Mouse (Mus musculus): Measurements from ENCODE around the gene Adgrl3. TPM values are rescaled to one million over a fixed set of nuclear protein-coding genes. Genes with fewer than 3 reads are reported as not detected.

Adgrl3 gene
- total RNA-seq, 1 experiment from 2014 or later = 1.4 TPM

DNA sequence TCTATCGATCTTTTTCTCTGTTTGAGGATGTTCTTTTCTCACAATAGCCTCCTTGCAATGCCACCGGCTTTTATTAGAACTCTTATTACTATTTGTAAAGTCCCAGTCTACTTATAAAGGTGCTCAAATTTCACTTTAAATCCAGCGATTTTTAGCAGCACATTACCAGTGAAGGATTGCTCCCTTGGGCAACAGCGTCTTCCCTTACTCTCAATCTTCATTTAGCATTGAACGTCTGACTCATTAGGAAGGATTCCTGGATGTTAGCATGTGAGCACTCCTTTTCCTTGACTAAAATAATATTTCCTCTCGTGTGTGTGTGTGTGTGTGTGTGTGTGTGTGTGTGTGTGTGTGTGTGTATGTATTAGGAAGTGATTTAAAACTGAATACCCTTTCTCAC is 578.1 kb downstream of the Adgrl3 start:
- no peak for ATAC-seq (ENCODE audit: extremely low read depth, insufficient number of reproducible peaks, low FRiP score, poor library complexity, severe bottlenecking)

DNA sequence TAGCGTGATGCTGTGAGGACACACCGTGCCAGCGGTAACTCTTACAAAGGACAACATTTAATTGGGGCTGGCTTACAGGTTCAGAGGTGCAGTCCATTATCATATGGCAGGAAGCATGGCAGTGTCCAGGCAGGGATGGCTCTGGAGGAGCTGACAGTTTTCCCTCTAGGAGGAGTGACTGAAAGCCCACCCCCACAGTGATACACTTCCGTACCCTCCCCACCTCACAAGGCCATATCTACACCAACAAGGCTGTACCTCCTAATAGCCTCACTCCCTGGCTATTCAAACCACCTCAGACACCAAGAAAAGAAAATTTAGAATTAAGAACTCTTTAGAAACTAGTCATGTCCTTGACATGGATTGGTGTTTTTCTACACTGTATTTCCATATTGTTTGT is 583.0 kb downstream of the Adgrl3 start:
- no peak for ATAC-seq (ENCODE audit: extremely low read depth, insufficient number of reproducible peaks, low FRiP score, poor library complexity, severe bottlenecking)

DNA sequence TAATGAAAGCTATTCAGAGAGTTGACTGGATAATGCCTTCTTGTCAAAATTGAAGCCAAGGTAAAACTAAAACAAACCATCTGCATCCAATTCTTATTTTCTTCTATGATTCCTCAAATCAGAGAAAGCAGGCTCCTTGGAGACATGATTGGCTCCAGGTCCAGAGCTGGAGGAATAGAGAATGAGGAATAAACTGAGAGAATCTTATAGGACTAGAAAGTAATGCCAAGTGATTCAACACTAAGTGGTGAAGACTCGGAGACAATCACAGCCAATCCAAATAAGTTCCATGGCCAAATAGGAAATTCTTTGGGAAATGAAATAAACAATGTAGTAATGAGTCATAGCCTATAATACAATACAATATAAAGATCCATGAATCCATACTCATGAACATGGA is 585.7 kb downstream of the Adgrl3 start:
- ATAC-seq (ENCODE audit: extremely low read depth, insufficient number of reproducible peaks, low FRiP score, poor library complexity, severe bottlenecking) = no peak

DNA sequence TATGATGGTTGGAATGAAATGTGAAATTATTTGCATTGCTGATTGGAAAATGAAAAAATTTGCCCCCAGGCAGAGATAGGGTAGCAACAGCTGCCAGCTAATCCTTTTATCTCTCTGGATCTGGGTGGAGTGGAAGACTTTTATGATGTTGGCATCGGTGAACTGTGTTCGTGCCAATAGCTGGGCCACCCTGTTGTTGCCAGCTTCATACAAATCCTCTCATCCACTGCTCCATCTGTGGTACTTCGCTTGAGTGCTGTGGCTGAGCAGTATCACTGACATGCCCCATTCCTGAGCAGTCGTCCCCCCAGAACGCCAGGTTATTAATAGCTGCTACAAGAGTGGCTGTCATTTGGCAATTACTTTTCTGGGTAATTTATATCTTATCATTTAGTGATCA is 590.3 kb downstream of the Adgrl3 start:
- no peak for ATAC-seq (ENCODE audit: extremely low read depth, insufficient number of reproducible peaks, low FRiP score, poor library complexity, severe bottlenecking)

DNA sequence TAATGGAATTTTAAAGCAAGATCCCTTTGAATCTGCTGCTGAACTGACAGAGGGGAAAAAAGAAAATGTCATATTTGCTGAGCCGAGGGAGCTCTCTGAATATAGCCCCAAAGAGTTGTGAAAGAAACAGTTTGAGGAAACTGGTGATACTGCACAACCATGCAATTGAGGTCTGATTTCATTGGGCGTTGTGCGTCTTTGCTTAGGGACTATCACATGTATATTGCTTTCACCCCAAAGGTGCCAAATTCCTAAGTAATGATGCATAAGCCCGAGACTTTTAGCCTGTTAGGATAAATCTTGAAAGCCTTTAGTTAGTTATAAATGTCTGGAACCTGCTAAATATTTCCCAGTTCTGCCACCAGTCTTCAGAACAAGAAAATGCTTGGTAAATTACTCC is 594.7 kb downstream of the Adgrl3 start:
- ATAC-seq (ENCODE audit: extremely low read depth, insufficient number of reproducible peaks, low FRiP score, poor library complexity, severe bottlenecking) = no peak

DNA sequence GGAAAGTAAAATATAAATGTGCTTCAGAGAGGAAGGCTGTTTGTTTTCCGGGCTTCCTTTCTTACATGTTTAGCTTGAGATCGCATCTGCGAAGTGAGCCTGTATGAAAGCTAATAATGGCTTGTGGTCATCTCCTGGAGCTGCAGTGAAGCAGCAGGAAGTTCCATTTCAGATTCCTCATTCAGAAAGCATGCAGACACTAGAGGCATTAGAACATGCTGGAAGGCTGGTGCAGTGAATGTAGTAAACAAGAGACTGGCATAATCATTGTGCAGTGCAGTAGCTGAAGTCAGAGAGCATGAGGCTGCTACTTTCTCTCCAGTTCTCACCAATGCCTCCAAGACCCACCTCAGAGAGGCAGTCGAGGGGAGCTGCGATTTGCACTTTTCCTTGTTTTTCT is 601.2 kb downstream of the Adgrl3 start:
- ATAC-seq (ENCODE audit: extremely low read depth, insufficient number of reproducible peaks, low FRiP score, poor library complexity, severe bottlenecking) = no peak

DNA sequence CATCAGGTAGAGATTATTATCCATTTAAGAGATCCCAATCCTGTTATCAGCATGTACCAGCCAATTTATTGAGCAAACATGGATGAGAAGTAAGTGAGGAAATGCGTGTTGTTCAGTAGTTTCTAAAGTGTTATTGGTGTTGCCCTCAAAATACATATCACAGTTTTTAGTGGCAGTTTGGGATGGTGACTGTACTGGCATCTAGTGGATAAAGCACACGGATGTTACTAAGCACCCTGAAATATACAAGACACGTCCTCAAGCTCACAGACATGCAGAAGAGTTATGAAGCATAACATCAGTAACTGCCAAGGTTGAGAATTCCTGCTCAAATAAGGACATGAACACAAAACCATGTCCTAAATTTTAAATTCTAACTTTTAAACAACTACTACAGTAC is 601.8 kb downstream of the Adgrl3 start:
- no peak for ATAC-seq (ENCODE audit: extremely low read depth, insufficient number of reproducible peaks, low FRiP score, poor library complexity, severe bottlenecking)

DNA sequence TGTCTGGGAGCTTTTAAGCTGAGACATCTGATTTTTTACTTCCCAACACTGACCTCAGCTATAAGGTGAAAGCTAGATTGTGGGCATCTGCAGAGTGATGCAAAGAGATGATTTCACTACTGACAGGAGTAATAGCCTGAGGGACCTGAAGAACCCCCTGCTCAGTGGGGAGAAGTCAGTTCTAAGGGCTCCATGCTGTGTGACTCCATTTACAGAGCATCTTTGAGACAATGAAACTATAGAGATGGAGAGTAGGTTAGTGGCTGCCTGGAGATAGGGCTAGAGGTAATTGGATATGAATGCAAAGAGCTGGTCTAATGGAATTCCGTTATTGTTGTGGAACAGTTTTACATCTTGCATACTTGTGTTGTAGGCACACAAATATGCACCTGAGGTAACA is 603.9 kb downstream of the Adgrl3 start:
- ATAC-seq (ENCODE audit: extremely low read depth, insufficient number of reproducible peaks, low FRiP score, poor library complexity, severe bottlenecking) = no peak

DNA sequence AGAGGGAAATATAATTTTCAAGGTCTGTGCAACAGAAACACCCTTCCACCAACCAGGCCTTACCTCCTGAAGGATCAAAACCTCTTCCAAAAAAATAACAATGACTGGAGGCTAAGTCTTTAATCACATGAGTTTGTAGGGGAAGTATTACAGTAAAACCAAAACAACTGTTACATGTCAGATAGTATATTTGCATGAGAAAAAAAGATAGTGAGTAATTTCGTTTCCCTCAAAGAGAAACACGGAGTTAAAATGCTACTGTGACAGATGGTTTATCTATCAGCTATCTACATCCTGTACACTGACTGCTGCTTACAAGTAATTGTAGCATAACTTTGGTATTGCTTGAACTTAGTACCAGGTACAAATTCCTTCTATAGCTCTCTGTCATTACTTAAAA is 616.2 kb downstream of the Adgrl3 start:
- ATAC-seq (ENCODE audit: extremely low read depth, insufficient number of reproducible peaks, low FRiP score, poor library complexity, severe bottlenecking) = no peak

DNA sequence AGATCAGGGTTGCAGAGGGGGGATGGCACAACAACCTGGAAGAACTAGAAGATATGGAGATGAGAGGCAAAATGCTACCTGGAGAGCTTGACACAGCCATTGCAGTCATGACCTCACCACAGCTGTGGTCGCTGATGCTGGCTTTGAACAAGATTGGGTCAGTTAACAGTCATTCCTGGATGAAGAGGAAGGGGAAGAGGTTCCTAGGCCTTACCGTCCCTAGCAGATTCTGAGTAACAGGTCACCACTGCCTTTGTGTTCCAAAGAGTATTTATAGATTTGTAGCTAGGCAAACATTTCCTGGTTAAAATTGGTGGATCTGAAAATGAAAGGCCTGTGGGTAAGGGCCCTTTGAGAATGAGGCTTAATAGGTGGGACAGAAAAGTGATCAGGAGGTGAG is 618.5 kb downstream of the Adgrl3 start:
- ATAC-seq (ENCODE audit: extremely low read depth, insufficient number of reproducible peaks, low FRiP score, poor library complexity, severe bottlenecking) = no peak

DNA sequence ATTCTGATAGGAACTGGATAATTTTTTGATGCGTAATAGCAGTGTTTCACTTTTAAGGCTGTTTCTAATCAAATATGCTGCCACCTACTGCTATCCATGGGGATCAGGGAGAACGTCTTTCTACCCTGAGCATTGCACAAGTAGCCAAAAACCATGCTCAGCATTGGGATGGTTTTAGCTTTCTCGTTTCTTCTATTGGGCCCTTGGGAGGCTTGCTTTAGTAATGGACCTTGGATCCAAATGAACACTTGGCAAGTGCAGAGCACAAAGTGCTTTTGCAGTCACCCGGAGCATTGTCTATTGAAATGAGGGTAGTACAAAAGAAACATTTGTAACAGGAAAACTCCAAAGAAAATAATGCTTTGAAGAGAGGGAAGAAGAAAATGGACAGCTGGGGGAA is 620.2 kb downstream of the Adgrl3 start:
- no peak for ATAC-seq (ENCODE audit: extremely low read depth, insufficient number of reproducible peaks, low FRiP score, poor library complexity, severe bottlenecking)

DNA sequence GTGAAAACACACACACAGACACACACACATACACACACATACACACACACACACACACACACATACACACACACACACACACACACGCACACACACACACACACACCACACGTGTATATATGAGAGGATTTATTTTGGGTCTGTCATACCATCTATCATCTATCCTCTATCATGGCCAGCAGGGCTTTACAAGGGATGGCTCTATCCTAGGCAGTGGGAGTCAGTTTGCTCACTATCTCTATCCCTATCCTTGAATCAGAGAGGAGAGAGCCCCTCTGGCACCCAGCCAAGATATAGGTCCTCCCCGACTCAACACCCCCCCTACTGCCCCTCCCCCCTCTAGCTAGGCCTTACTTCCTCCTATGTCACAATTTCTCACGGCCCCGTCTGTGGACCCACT is 625.6 kb downstream of the Adgrl3 start:
- no peak for ATAC-seq (ENCODE audit: extremely low read depth, insufficient number of reproducible peaks, low FRiP score, poor library complexity, severe bottlenecking)

DNA sequence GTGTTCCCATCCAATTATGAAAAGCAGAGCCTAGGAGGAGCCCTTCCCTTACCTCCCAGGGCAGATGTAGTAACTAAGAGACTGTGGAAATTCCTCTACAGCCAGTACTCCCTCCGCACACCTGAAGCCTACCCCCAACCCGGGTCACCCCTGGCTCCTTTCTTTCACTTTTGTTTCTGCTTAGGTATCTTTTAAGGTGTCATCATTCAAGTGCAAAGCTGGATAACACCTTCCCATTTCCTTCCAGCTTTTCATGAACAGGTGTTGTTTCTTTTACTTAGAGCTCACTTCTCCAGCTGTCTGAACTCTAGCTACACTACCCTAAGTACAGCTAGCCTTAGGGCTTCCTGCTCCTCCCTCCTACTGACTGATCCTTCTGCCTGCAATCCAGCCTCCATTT is 634.0 kb downstream of the Adgrl3 start:
- ATAC-seq (ENCODE audit: extremely low read depth, insufficient number of reproducible peaks, low FRiP score, poor library complexity, severe bottlenecking) = no peak

DNA sequence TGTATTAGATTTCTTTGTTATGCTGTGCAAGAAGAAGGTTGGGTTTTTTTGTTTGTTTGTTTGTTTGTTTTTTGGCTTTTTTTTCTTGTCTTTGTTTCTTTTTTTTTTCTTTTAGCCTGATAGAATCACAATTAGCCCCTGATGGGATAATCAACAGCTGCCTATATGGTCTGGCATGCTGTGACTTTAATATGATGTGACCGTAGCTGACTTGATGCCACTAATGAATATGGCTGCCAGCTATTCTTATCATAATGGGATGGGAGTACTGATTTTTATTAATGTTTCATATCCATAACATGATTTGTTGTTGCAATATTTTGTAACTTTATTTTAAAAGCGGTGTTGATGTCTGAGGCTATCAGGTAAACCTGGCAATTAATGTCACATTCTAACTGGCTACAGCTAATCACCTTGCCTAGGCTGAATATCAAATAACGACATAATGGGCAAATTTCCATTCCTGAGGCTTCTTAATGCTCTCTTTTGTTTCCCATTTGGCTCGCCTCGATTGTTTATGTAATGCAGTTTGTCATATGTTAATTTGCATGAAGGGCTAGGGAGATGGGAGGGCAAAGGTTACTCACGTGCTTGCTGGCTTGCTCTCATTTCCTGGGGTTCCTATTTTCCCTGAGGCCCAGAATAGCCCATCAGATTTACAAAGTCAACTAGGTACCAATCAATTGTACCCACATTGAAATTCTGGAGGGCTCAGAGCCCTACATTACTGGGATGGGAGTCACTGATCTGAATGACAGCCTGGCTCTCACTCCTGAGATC is 641.9 kb downstream of the Adgrl3 start:
- ATAC-seq (ENCODE audit: extremely low read depth, insufficient number of reproducible peaks, low FRiP score, poor library complexity, severe bottlenecking) = no peak

DNA sequence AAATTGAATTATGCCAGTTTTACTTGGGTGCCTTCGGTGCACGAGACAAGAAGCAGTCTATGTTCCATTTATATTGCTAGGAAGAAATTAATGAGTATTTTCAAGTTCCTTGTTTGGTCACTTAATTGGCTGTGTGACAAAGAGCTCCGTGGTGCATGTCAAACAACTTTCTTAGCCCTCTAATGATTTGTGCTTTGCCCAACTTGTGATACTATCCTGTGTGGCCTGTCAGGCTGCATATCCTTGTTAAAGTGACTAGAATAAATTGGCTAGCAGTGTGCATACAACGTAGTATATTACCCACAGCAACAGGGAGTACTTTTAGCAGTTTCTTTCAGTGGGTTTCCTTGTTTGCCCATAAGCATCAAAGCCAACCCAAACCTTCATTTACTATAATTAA is 651.1 kb downstream of the Adgrl3 start:
- ATAC-seq (ENCODE audit: extremely low read depth, insufficient number of reproducible peaks, low FRiP score, poor library complexity, severe bottlenecking) = no peak

DNA sequence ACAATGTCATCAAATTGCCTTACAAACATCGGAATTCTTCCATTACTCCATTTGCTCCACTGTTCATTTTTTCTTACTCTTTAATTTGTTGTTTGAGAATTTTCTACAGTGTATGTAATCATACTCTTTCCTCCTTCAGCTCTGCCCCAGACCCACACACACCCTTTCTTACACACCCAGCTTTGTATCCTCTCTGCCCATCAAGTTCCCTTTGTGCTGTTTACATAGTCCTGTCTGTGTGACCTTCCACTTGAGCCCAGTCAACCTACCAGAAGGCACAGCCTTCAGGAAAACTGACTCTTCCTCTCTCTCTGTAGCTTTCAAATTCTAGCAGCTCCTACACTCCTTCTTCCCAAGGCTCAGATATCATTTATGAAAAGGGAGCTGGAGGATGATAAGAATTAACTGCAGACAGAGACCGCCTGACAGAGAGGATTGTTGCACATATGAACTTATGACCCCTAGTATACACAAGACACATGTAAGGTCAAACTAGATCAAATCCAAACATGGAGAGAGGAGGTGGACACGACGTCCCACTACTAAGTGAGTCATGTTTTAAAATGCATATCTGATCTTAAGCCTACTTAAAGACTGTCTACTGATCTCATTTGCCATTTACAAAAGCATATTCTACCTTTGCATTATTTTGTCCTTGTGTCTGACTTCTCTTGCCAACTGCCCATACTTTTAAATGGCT is 654.5 kb downstream of the Adgrl3 start:
- ATAC-seq (ENCODE audit: extremely low read depth, insufficient number of reproducible peaks, low FRiP score, poor library complexity, severe bottlenecking) = no peak

DNA sequence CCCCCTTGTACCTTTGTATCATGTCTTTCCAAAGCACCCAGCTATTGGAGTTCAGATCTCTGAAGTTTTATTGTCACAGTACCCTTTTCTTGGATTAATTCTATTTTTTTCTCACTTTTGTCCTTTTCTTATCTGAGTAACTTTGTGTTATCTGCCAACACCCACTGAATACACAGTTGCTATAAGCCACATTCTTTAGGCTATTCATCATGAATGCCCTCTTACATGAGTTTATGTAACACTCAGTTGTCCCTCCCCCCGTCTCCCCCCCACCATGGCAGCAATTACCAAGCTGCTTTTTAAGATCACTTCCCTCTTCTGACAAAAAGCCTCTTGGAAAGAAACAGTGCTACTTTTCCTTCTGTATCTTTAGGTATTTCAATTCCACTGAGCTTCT is 655.0 kb downstream of the Adgrl3 start:
- ATAC-seq (ENCODE audit: extremely low read depth, insufficient number of reproducible peaks, low FRiP score, poor library complexity, severe bottlenecking) = no peak

DNA sequence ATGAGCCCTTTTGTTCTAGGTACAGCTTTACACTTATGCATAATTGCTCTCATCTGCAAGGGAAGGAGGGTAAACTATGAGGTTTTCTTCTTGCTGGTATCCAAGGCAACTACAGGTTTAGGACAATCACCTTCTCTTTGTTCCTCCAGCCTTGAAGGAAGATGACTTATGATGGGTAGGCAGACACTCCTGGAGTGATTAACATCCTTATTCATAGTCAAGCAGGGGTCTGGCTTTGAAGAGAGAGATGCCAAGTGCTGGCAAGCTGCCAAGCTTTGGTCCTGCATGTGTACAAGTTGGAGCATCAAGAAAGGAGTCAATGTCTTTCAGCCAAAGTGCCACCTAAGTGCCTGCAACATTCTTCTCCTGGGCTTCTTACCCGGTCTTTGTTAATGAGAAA is 657.0 kb downstream of the Adgrl3 start:
- no peak for ATAC-seq (ENCODE audit: extremely low read depth, insufficient number of reproducible peaks, low FRiP score, poor library complexity, severe bottlenecking)

DNA sequence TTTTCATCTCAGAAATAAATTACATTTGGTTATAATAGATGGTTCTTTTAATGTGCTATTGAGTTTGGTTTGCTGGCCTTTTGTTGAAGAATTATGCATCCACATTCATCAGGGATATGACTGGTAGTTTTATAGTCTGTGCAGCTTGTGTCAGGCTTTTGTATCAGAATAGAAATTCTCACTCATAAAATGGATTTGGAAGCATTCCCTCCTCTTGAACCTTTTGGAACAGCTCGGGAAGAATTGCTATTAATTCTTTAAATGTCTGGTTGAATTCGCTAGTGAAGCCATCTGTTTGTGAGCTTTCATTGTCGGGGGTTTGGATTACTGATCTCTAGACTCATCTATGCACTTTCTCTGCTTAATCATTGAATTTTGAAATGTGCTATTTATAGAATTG is 666.3 kb downstream of the Adgrl3 start:
- no peak for ATAC-seq (ENCODE audit: extremely low read depth, insufficient number of reproducible peaks, low FRiP score, poor library complexity, severe bottlenecking)

DNA sequence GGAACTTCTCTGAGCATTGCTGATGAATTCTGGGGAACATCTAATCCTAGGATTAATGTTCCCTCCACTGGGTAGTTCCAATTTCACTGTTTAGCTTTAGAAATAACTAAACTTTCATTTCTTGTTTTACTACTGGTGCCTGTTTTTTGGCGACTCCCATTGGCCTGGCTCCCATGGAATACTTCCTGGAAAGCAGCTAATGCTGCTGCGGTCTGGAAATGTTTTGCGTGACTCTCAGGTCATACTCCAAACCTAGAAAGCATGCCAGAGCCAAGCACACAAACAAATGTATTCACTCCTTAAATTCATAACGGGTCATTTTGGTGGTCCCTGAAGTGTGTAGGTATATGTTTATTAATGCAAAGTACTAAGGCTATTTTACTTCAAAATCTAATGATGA is 666.9 kb downstream of the Adgrl3 start:
- no peak for ATAC-seq (ENCODE audit: extremely low read depth, insufficient number of reproducible peaks, low FRiP score, poor library complexity, severe bottlenecking)

DNA sequence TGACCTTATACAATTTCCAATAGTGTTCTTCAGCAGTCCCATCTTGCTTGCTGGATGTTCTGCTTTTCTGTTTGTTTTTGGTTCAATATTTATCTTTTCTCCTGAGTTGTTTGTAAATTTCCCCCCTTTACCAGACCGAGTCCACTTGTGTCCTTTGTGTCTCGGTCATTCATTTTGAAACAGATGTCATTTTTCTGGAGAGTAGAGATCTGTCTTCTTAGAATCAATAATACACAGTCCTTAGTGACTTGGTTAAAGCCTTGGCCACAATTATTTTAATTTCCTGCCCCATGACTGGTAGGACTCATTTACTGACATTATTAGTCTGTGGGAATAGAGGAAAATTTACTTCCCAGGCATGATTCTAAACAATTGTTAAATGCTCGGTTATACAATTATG is 709.7 kb downstream of the Adgrl3 start:
- no peak for ATAC-seq (ENCODE audit: extremely low read depth, insufficient number of reproducible peaks, low FRiP score, poor library complexity, severe bottlenecking)

Data from neutrophil, adult 5-6 weeks (primary cell).